Mouse (Mus musculus) Patski (cell line): Measurements from ENCODE around the gene Cfap299. TPM values are rescaled to one million over a fixed set of nuclear protein-coding genes. Genes with fewer than 3 reads are reported as not detected.
A peak's percentile ranks its signal among the peaks of the same experiment; 100 is the strongest.
"Not testable (repeated sequence)": the region's sequence is repeated elsewhere in the genome, so short reads cannot be mapped to it uniquely, and the experiment has no call there.

Experiments
- ATAC-seq: fragments of 100-300 bp; one replicate; pipeline ENCODE4 v1.8.0; 2021
- CTCF ChIA-PET: fragments of 350-600 bp; sonication (Branson Sonifier 250); formaldehyde crosslinking; loops from one replicate; lab custom pipeline; 2022; ENCODE audit warnings: inconsistent platforms; lab: Charles Lee
- POLR2A ChIA-PET: fragments of 350-600 bp; sonication (Branson Sonifier 250); formaldehyde crosslinking; loops from one replicate; lab custom pipeline; 2022; ENCODE audit warnings: antibody characterized with exemption, inconsistent platforms; lab: Charles Lee
- DNase-seq: peaks from one replicate; pipeline ENCODE4 v3.0.0-alpha.2; 2011; ENCODE audit warnings: low read depth, low spot score
- H3K27me3 ChIP-seq: fragments of 371-371 bp; one replicate; pipeline ENCODE4 v1.5.1; 2021
- CTCF ChIP-seq: fragments of 100-300 bp; IDR thresholded peaks from one replicate; pipeline ENCODE4 v1.5.1; 2021
- in situ Hi-C: fragments of 300-500 bp; cut with MboI; formaldehyde crosslinking; loops from 3 replicates; pipeline ENCODE4 v1.11.1; 2018; ENCODE audit warnings: low pct_unique_long_range_greater_than_20kb, mixed read lengths
- polyA plus RNA-seq: library from polyadenylated mRNA; unstranded; gene quantifications from one replicate; pipeline ENCODE4 v1.2.3, GENCODE M21; 2021

Gene Cfap299
- polyA plus RNA-seq = 0.23 TPM

DNA sequence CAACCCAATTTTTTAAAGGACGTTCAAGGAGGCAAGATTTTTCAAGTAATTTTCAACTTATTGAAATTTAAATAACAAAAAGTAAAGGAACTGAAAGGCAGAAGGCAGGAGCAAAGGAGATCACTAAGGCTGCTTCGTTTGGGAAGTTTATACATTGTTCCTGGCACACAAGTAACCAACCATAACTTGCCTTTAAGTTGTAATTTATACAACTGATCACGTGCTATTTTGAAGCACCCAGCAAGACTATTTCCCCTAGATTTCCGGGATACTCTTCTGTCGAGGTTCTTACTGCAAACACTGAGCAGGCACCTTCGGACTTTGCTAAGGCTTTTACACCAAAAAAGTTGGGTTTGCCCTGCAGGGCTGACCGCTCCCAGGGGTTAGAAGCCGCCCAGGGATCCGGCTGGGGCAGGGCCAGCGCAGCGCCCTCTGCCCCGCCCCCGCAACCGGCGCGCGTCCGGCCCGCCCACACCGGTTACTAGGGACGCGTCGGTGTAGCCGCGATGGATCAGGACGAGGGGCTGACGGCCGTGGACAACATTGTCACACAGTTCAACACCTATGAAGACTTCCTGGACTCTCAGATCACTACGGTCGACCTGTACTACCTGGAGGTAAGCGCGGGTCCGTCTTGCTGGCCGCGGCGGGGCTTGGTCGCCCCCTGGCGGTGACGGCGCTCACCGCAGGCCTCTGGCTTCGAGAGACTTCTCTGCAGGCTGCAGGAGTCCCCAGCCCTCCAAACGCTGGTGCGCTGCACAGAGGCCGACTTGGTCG lies at the start of gene Cfap299:
TSS of gene Cfap299 (plus strand) at position 457 of the 777 bp plus-strand sequence.
- ChIA-PET POLR2A (no interaction called here), CTCF (interaction anchor here (0.9 to 3.4 kb wide), 5 partner anchors 45 to 549 kb away, joined by 3 to 12 read pairs (median 3); no protein-coding TSS in a partner anchor)
- in situ Hi-C loops = loop anchor here (5.0 to 25.0 kb wide), 3 partner anchors 114 to 1258 kb away; no protein-coding TSS in a partner anchor
- peak; percentile 100 for TF ChIP-seq CTCF
- H3K27me3 ChIP-seq = peaks cover 18% of the 10 kb centered on the region
- DNase-seq (peak; percentile 34), ATAC-seq (peak; percentile 98)

- ChIA-PET CTCF (interaction anchor here (1.0 to 1.9 kb wide), 2 partner anchors 10 to 26 kb away, joined by 3 to 4 read pairs; no protein-coding TSS in a partner anchor), POLR2A (no interaction called here)
- H3K27me3 ChIP-seq = peaks cover 7% of the 10 kb centered on the region
- DNase-seq (no peak), ATAC-seq (no peak)
- in situ Hi-C loops = no loop called here
- no peak for TF ChIP-seq CTCF
Observed at GRCm38 (mm10) chr5:98281993-98282392, 47.1 kb upstream of the Cfap299 start.

GRCm38 (mm10) chr5:98283696-98284478 lies 45.2 kb upstream of the Cfap299 start:
- POLR2A ChIA-PET = no interaction called here
- CTCF ChIA-PET = interaction anchor here (0.9 to 1.4 kb wide), 2 partner anchors 33 to 44 kb away, joined by 3 read pairs; no protein-coding TSS in a partner anchor
- TF ChIP-seq CTCF = no peak
- no peaks in the 10 kb centered on the region for H3K27me3 ChIP-seq
- DNase-seq = peak; percentile 46
- peak; percentile 82 for ATAC-seq
- in situ Hi-C loops = no loop called here

- ChIA-PET CTCF (no interaction called here), POLR2A (no interaction called here)
- ATAC-seq (peak; percentile 89), DNase-seq (peak; percentile 43)
- TF ChIP-seq CTCF = no peak
- no peaks in the 10 kb centered on the region for H3K27me3 ChIP-seq
- in situ Hi-C loops = no loop called here
Observed at GRCm38 (mm10) chr5:98290642-98291041, 38.5 kb upstream of the Cfap299 start.

DNA sequence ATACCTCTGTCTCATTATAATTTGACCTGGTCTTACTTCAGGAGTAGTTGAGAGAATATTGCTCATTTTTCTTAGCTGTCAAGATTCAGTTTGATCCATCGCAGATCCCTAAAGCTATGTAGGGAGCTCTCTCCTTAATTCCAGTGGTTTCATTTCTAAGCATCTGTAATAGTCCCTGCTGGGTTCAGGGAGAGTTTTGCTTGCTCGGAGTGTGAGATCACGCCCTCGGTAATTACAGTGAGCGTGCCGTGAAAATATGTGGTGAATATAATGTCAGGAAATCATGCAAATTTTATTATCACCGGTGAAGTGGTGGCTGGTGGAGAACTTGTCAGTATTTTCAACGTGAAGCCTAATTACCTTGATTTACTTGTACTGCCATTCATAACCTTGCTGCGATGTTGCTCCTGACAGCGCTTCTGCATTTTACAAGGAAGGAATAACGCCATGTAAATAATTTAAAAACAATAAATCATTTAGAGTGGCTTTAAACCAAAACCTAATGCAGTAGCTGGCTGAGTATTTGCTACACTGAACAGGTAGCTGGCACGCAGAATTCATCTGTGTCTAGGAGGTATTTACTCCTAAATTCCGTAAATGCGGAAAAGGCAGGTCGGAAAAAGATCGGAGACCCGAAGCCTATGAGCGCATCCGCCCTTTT lies 36.6 kb upstream of the Cfap299 start:
- no peak for DNase-seq
- in situ Hi-C loops = no loop called here
- no peaks in the 10 kb centered on the region for H3K27me3 ChIP-seq
- CTCF ChIA-PET = interaction anchor here (0.8 to 1.0 kb wide), 2 partner anchors 11 to 80 kb away, joined by 3 read pairs; no protein-coding TSS in a partner anchor
- no peak for ATAC-seq
- POLR2A ChIA-PET = no interaction called here
- TF ChIP-seq CTCF = no peak

DNA sequence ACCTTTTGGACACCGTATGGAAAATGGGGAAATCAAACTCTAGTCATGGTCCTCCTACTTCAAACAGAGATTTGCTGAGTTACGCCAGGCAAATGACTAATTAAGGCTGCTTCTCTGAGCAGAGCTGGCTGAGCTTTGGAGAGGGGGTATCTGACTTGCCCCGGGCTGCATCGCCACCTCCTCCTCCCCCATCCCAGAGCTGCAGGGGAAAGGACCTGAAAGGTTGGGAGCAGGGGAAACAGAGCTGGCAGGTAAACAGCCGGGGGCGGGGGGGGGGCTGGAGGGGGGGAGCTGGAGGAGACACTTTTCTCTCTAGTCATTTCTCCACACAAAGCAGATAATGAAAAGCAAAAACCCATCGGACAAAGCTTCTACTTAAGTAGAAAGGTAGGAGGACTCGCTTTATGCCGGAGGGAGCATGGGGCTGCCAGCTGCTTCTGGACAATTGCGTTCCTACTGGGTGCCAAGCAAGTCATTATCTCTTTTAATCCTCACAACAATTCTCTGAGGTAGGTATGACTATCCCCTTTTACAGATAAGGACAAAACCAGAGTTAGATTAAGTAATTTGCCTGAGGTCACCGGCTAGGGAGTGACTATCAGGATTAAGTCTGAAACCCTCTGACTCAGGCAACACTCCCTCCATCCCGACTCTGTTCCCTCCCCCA lies 35.9 kb upstream of the Cfap299 start:
- no peak for DNase-seq
- TF ChIP-seq CTCF = no peak
- no peaks in the 10 kb centered on the region for H3K27me3 ChIP-seq
- ChIA-PET CTCF (interaction anchor here (0.8 kb wide), 1 partner anchor 81 kb away, joined by 3 read pairs; no protein-coding TSS in a partner anchor), POLR2A (no interaction called here)
- ATAC-seq = no peak
- in situ Hi-C loops = no loop called here

GRCm38 (mm10) chr5:98300079-98300478 lies 29.0 kb upstream of the Cfap299 start:
- CTCF ChIA-PET = no interaction called here
- TF ChIP-seq CTCF = no peak
- in situ Hi-C loops = no loop called here
- POLR2A ChIA-PET = no interaction called here
- peaks cover 6% of the 10 kb centered on the region for H3K27me3 ChIP-seq
- ATAC-seq (no peak), DNase-seq (no peak)

- CTCF ChIA-PET = no interaction called here
- in situ Hi-C loops = no loop called here
- TF ChIP-seq CTCF = no peak
- peaks cover 6% of the 10 kb centered on the region for H3K27me3 ChIP-seq
- ATAC-seq = no peak
- POLR2A ChIA-PET = no interaction called here
- no peak for DNase-seq
Observed at GRCm38 (mm10) chr5:98305673-98306072, 23.4 kb upstream of the Cfap299 start.

DNA sequence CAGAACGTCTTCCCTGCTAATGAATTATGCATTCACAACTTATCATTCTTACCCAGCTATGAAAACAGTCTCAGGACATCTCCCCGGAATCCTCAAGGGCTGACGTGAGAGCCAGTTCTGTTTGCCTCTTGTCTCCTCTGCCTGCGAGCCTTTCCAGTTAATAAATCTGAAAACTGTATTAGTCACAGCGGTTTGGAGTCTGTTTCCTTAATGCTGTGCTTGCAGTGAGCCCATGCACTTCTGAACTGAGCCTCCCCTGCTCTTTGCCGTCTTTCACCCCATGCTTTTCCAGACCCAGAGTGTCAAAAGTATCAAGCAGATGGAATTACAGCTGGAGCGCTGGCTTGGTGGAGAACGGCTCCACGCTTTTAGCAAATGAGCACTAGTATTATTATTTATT lies 22.6 kb upstream of the Cfap299 start:
- ChIA-PET CTCF (no interaction called here), POLR2A (no interaction called here)
- no peak for DNase-seq
- peaks cover 6% of the 10 kb centered on the region for H3K27me3 ChIP-seq
- in situ Hi-C loops = no loop called here
- TF ChIP-seq CTCF = no peak
- ATAC-seq = peak; percentile 90

DNA sequence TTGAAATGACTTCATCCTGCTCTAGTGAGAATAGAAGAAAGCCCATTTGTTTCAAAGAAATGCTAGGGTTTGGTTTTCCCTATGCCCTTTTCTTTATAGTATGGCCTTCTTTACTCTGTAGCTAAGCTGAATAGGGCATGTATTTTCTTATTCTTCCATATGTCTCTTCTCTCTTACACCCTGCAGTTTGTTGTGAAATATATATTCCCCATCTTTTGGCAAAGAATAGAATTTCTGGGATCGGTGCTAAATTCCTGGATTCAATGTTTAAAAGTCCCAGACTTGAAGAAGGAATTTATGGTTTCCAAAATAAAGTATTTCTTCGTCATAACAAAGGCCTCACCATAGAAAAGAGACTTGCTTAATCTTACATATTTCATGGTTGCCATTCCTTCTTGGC lies 2.5 kb upstream of the Cfap299 start:
- POLR2A ChIA-PET = interaction anchor here (0.5 kb wide), 1 partner anchor 1524 kb away, joined by 3 read pairs; no protein-coding TSS in a partner anchor
- DNase-seq (no peak), ATAC-seq (no peak)
- in situ Hi-C loops = loop anchor here (5.0 to 25.0 kb wide), 3 partner anchors 112 to 1261 kb away; no protein-coding TSS in a partner anchor
- no peak for TF ChIP-seq CTCF
- CTCF ChIA-PET = interaction anchor here (0.7 to 3.4 kb wide), 9 partner anchors 13 to 1200 kb away, joined by 3 to 12 read pairs (median 4); no protein-coding TSS in a partner anchor
- peaks cover 20% of the 10 kb centered on the region for H3K27me3 ChIP-seq

DNA sequence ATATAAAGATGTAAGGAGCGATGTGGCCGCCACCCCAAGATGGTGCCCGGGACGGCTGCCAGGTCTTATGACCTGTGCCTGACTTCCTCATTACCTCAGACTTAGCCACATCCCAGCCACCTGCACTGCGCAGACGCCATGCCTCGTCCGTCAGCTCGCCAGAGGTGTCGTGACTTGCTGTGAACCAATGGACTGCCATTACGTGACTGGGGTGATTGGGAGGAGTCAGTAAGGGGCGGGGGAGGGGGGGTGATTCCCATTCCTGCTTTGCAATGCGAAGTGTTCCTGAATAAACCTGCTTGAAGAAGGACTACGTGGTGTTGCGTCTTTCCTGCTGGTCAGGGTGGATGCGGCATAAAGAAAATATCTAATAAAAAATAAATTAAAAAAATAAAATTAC lies 14.6 kb downstream of the Cfap299 start:
- CTCF ChIA-PET = interaction anchor here (0.7 to 9.8 kb wide), 7 partner anchors 13 to 540 kb away, joined by 3 to 216 read pairs (median 3); no protein-coding TSS in a partner anchor
- ATAC-seq, H3K27me3 ChIP-seq, POLR2A ChIA-PET, DNase-seq: not testable (repeated sequence)
- in situ Hi-C loops = loop anchor here (25.0 kb wide), 1 partner anchor 1244 kb away; no protein-coding TSS in a partner anchor
